Mouse (Mus musculus) adrenal gland, adult (tissue): ENCODE measurements at regions not wholly inside any gene's neighbourhood (a gene's known extent, or its start where the extent isn't known, plus 50 kb on each side); places are given as distances from the start of the nearest gene placed in this dataset.

ENCODE experiments used
- DNase-seq, 2 experiments: peaks; one replicate each; pipeline ENCODE4 v3.0.0; 2022 to 2023; ENCODE audit warnings: low spot score in 1 of 2; ENCODE audit not compliant: inconsistent age in 2 of 2

DNA sequence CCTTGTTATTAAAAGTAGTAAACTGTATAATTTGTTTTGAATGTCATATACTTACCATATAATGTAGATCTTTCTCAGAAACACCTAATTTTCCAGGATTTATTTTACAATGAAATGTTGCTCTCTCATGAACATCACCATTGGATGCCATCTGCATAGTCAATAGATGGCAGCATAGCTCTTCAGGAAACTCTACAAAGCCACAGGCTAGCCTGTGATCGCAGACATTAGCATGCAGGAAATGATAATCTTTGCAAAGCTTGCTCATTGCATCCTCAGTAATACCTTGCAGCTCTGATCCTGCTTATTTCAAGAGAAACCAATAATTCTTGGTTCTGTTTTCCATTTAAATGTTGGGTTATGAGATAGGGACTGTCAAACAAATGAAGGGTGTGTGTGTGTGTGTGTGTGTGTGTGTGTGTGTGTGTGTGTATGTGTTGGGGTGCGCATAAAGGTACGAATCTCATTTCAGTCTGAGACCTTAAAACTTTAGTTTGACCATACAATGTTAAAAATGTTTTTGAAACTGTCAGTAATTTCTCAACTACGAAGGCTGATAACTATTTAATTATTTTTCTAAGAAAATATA lies 1595.1 kb upstream of the Pcdh10 start:
- DNase-seq: peak in 1 of 2 experiments; percentile 17

DNA sequence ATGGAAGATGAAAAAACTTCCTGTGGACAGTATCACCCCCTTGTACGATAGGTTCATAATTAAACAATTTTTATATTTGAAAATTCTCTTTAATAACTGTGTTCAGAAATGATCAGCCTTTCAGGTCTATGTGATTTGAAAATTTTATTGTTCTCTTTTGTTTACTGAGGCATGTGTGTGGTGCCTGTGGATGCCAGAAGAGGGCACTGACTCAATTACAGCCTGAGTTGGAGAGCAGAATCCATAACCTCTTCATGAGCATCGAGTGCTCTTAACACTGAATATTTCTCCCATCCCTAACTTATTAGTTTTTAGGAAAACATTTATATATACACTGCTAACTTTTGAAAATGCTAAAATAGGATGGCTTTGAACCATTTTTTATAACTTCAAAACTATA lies 1594.0 kb upstream of the Pcdh10 start:
- DNase-seq: no peak
